Mouse (Mus musculus) left cerebral cortex, postnatal 36 days (tissue): Measurements from ENCODE around the gene Egln1. TPM values are rescaled to one million over a fixed set of nuclear protein-coding genes. Genes with fewer than 3 reads are reported as not detected.

Experiments used
- DNase-seq, 2 experiments: peaks; one replicate each; pipeline ENCODE4 v3.0.0; 2021 to 2022; ENCODE audit warnings: low spot score in 2 of 2, mixed read lengths in 1 of 2
- intact Hi-C: fragments of 180-260 bp; cut with DNase I; formaldehyde crosslinking; loops from one replicate; pipeline ENCODE4 v1.15.1; 2025
- total RNA-seq, 2 experiments: library from RNA; stranded (reverse); gene quantifications; 2 replicates each; pipeline ENCODE4 v1.2.3; 2021

Gene Egln1
- total RNA-seq, 2 experiments from 2014 or later = 67.3 to 72.4 TPM

- DNase-seq = no peak
- intact Hi-C loops = no loop called here
Measured at GRCm38 (mm10) chr8:124911938-124912872, 36.9 kb downstream of the Egln1 start.

- intact Hi-C loops = no loop called here
Measured at GRCm38 (mm10) chr8:124910349-124910748, 38.8 kb downstream of the Egln1 start.

GRCm38 (mm10) chr8:124909936-124910335, 39.2 kb downstream of the Egln1 start:
- intact Hi-C loops = no loop called here
- DNase-seq = no peak

More at GRCm38 (mm10) chr8:124910349-124910748, 38.8 kb downstream of the Egln1 start:
- no peak for DNase-seq

GRCm38 (mm10) chr8:124905482-124905881, 43.6 kb downstream of the Egln1 start:
- intact Hi-C loops = no loop called here
- no peak for DNase-seq

- DNase-seq = no peak
- intact Hi-C loops = no loop called here
Measured at GRCm38 (mm10) chr8:124903198-124903597, 45.9 kb downstream of the Egln1 start.

- DNase-seq = no peak
- intact Hi-C loops = loop anchor here (5.0 kb wide), 2 partner anchors 114 to 144 kb away; partner anchors contain the start of gene Tsnax
Measured at GRCm38 (mm10) chr8:124898251-124898905, 50.7 kb downstream of the Egln1 start.

- intact Hi-C loops = loop anchor here (5.0 kb wide), 2 partner anchors 115 to 145 kb away; partner anchors contain the start of gene Tsnax
Measured at GRCm38 (mm10) chr8:124897386-124898250, 51.5 kb downstream of the Egln1 start, which contains the start of the genes Exoc8 and Sprtn. Gene Exoc8 (minus strand): TSS chr8:124897705. Gene Sprtn (plus strand): TSS chr8:124897886.

GRCm38 (mm10) chr8:124896632-124897385, 52.3 kb downstream of the Egln1 start:
- DNase-seq = peak; percentile 69 to 76
- intact Hi-C loops = loop anchor here (1.0 to 5.0 kb wide), 3 partner anchors 52 to 145 kb away; partner anchors contain the start of genes Egln1 and Tsnax

More at GRCm38 (mm10) chr8:124897386-124898250, 51.5 kb downstream of the Egln1 start, which contains the start of the genes Exoc8 and Sprtn:
- DNase-seq = peak; percentile 97 to 99

GRCm38 (mm10) chr8:124896010-124896631, 53.0 kb downstream of the Egln1 start:
- intact Hi-C loops = loop anchor here (1.0 to 5.0 kb wide), 3 partner anchors 53 to 146 kb away; partner anchors contain the start of genes Egln1 and Tsnax

GRCm38 (mm10) chr8:124892596-124892995, 56.5 kb downstream of the Egln1 start:
- intact Hi-C loops = no loop called here

More at GRCm38 (mm10) chr8:124896010-124896631, 53.0 kb downstream of the Egln1 start:
- DNase-seq = no peak

GRCm38 (mm10) chr8:124888385-124888784, 60.7 kb downstream of the Egln1 start:
- no peak for DNase-seq
- intact Hi-C loops = no loop called here

More at GRCm38 (mm10) chr8:124892596-124892995, 56.5 kb downstream of the Egln1 start:
- no peak for DNase-seq

- intact Hi-C loops = no loop called here
- no peak for DNase-seq
Measured at GRCm38 (mm10) chr8:124878946-124879526, 70.1 kb downstream of the Egln1 start.

GRCm38 (mm10) chr8:124878141-124878540, 71.0 kb downstream of the Egln1 start:
- DNase-seq = no peak
- intact Hi-C loops = no loop called here

GRCm38 (mm10) chr8:124872690-124873089, 76.4 kb downstream of the Egln1 start:
- no peak for DNase-seq
- intact Hi-C loops = no loop called here

- intact Hi-C loops = no loop called here
- DNase-seq = no peak
Measured at GRCm38 (mm10) chr8:124872081-124872480, 77.0 kb downstream of the Egln1 start.

- intact Hi-C loops = no loop called here
- DNase-seq = no peak
Measured at GRCm38 (mm10) chr8:124871474-124871873, 77.7 kb downstream of the Egln1 start.

GRCm38 (mm10) chr8:124869708-124870107, 79.4 kb downstream of the Egln1 start:
- DNase-seq = no peak
- intact Hi-C loops = no loop called here
